Mouse (Mus musculus) embryonic facial prominence, embryonic 14.5 days (tissue): ENCODE measurements around the gene Mc3r. TPM values are rescaled to one million over a fixed set of nuclear protein-coding genes. Genes with fewer than 3 reads are reported as not detected.

ENCODE experiments used
- ATAC-seq: fragments of 200-750 bp; cut with Nextera tagmentation; 2 replicates; pipeline ENCODE4 v1.8.0; 2017; ENCODE audit warnings: low read depth, moderate number of reproducible peaks, moderate TSS enrichment
- DNase-seq: peaks from one replicate; pipeline ENCODE4 v3.0.0-alpha.2; 2015; ENCODE audit warnings: low spot score
- H3K27ac ChIP-seq: fragments of 300-500 bp; sonication (generic); replicated peaks from 2 replicates; pipeline ENCODE4 v1.5.1; 2014; ENCODE audit warnings: low read depth, mild to moderate bottlenecking, low read length, moderate library complexity
- H3K27me3 ChIP-seq: fragments of 300-500 bp; sonication (generic); replicated peaks from 2 replicates; pipeline ENCODE4 v1.6.1; 2014; ENCODE audit warnings: low read length; ENCODE audit not compliant: control insufficient read depth, insufficient read depth
- H3K36me3 ChIP-seq: fragments of 300-500 bp; sonication (generic); 2 replicates; pipeline ENCODE4 v1.6.1; 2014; ENCODE audit warnings: low read length, mixed read lengths; ENCODE audit not compliant: control insufficient read depth, insufficient read depth
- H3K4me1 ChIP-seq: fragments of 300-500 bp; sonication (generic); 2 replicates; pipeline ENCODE4 v1.6.1; 2014; ENCODE audit warnings: antibody characterized with exemption, low read length; ENCODE audit not compliant: control insufficient read depth, insufficient read depth
- H3K4me2 ChIP-seq: fragments of 300-500 bp; sonication (generic); 2 replicates; pipeline ENCODE4 v1.6.1; 2014; ENCODE audit warnings: low read depth, mild to moderate bottlenecking, low read length, moderate library complexity, mixed read lengths
- H3K4me3 ChIP-seq: fragments of 300-500 bp; sonication (generic); 2 replicates; pipeline ENCODE4 v1.5.1; 2014; ENCODE audit warnings: low read depth, mild to moderate bottlenecking, low read length
- H3K9ac ChIP-seq: fragments of 300-500 bp; sonication (generic); 2 replicates; pipeline ENCODE4 v1.6.1; 2014; ENCODE audit warnings: low read depth, mild to moderate bottlenecking, low read length, moderate library complexity, mixed read lengths
- H3K9me3 ChIP-seq: fragments of 300-500 bp; sonication (generic); 2 replicates; pipeline ENCODE4 v1.6.1; 2016; ENCODE audit warnings: low read length; ENCODE audit not compliant: control insufficient read depth
- WGBS: fragments of 180-500 bp; shearing (Covaris S2); extraction: QIAGEN DNeasy Blood & Tissue Kit; methylation state at CpG from one replicate; pipeline ENCODE4 v1.1.7; 2014; 5-methylcytosine and 5-hydroxymethylcytosine counted together
- polyA plus RNA-seq: library from polyadenylated mRNA; unstranded; fragments of >200 nt; fragmentation: Nextera tagmentation; extraction: Ambion mirVana; gene quantifications from 2 replicates; pipeline ENCODE4 v1.2.1, GENCODE M21; 2014

Mc3r gene
- polyA plus RNA-seq, 1 experiment from 2014 or later, result 0.10 TPM

DNA sequence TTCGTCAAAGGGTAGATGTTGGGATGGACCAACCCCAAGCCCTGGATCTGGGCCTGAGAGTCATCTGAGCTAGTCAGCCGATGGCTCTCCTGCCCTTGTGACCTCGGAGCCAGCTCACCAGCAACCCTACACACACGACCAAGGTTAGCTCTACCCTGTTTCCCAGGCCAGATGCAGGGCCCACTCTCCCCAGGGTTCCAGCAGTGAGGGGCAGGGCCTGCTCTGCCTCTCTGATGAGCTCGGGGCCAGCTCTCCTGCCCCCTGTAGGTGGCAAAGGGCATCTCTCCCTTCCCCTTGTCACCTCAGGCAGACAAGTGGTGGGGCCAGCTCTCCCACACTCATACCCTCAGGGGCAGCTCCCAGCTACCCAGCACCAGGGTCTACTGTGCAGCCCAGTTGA, 29.1 kb upstream of the Mc3r start:
- no peak overlapping the region for H3K9ac ChIP-seq
- no peak overlapping the region for H3K27ac ChIP-seq
- no peak overlapping the region for H3K4me3 ChIP-seq
- H3K9me3 ChIP-seq, result no peaks in the 10 kb centered on the region
- no peaks in the 10 kb centered on the region for H3K4me1 ChIP-seq
- H3K36me3 ChIP-seq, result no peaks in the 10 kb centered on the region
- DNase-seq, result no peak
- no peak for ATAC-seq
- no peak overlapping the region for H3K4me2 ChIP-seq
- H3K27me3 ChIP-seq, result no peaks in the 10 kb centered on the region
- 46% methylated on average over 5 of the region's 5 CpGs for WGBS

DNA sequence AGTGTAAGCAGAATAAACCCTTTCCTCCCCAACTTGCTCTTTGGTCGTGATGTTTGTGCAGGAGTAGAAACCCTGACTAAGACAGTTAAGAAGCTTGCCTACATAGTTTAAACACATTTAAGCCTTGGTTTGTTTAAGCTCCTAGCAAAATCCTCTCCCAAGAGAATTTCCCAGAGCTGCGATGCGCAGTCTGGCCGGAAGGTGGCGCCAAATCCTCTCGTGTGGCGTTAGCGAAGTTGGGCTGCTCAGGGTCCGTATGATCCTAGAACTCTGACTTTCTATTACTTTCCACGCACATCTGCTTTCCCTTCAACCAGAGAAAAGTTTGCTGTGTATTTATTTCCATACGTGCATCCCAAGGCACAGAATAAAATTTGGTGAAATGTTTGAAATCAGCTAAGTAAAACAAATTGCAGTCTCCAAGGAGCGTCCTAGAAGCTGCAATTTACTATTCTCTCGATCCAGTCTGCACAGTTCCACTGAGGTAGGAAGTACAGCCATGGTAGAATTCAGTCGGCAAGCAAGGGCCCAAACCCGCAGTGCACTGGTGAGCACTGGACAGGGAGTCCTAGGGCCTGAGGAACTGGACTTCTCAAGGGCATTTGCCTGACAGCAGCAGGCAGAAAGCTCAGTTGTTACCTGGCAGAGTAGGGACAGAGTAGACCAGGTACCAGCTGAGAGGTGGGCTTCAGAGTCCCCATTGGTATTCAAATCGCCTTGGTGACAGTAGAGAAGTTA, 26.5 kb upstream of the Mc3r start:
- H3K4me2 ChIP-seq, result no peak overlapping the region
- no peak overlapping the region for H3K27ac ChIP-seq
- peak; percentile 43 for DNase-seq
- no peaks in the 10 kb centered on the region for H3K9me3 ChIP-seq
- no peaks in the 10 kb centered on the region for H3K36me3 ChIP-seq
- H3K27me3 ChIP-seq, result no peaks in the 10 kb centered on the region
- H3K4me1 ChIP-seq, result no peaks in the 10 kb centered on the region
- ATAC-seq, result no peak
- 10% methylated on average over 16 of the region's 16 CpGs for WGBS
- H3K4me3 ChIP-seq, result no peak overlapping the region
- H3K9ac ChIP-seq, result no peak overlapping the region

GRCm38 (mm10) chr2:172222394-172222785, 25.9 kb upstream of the Mc3r start:
- ATAC-seq, result no peak
- Histone ChIP-seq H3K4me2 (no peak overlapping the region), H3K4me3 (no peak overlapping the region), H3K9me3 (no peaks in the 10 kb centered on the region), H3K9ac (no peak overlapping the region), H3K27me3 (no peaks in the 10 kb centered on the region), H3K4me1 (no peaks in the 10 kb centered on the region), H3K36me3 (no peaks in the 10 kb centered on the region), H3K27ac (no peak overlapping the region)
- 14% methylated on average over 5 of the region's 6 CpGs for WGBS
- no peak for DNase-seq

DNA sequence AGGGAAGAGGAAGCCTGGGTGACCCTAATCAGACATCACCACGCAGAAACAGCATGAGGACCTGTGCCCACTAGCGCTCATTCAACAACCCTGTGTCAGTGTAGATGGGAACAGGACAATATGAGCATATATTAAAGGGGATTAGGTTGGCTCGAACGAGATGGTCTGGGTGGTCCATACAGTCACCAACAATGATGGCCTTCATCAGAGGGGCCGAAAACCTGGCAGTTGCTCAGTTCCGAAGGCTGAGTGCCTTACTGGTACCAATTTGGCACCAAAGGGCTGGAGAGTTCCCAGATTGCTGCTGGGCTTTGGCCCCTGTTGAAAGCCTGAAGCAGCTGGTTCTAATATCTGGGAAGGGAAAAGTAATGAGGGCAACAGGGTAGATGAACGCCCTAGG, 25.4 kb upstream of the Mc3r start:
- ATAC-seq, result no peak
- no peaks in the 10 kb centered on the region for H3K36me3 ChIP-seq
- no peak overlapping the region for H3K27ac ChIP-seq
- no peaks in the 10 kb centered on the region for H3K4me1 ChIP-seq
- H3K9me3 ChIP-seq, result no peaks in the 10 kb centered on the region
- no peak overlapping the region for H3K4me2 ChIP-seq
- no peak overlapping the region for H3K4me3 ChIP-seq
- no peaks in the 10 kb centered on the region for H3K27me3 ChIP-seq
- 68% methylated on average over 7 of the region's 7 CpGs for WGBS
- no peak overlapping the region for H3K9ac ChIP-seq
- DNase-seq, result no peak

- DNase-seq, result no peak
- ATAC-seq, result no peak
Measured at GRCm38 (mm10) chr2:172223451-172224200, 24.7 kb upstream of the Mc3r start.

DNA sequence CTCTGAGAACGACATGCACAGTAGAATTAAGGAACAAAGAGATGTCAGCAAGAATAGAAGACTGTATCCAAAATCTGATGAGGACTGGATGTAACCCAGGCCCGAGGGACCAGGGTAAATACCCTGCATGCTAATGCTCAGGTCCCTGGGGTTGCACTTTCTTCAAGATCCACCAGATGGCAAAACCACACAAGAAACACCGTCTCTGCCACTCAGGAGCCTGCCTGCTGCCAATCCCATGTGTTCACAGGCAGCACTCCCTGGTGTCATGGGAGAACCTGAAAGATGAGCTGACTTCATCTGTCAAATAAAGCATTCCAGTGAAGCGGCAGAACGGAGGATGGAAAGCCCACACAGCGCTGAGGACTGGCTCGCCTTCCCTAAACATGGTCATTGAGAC, 21.3 kb upstream of the Mc3r start:
- Histone ChIP-seq H3K4me2 (no peak overlapping the region), H3K9me3 (no peaks in the 10 kb centered on the region), H3K4me1 (no peaks in the 10 kb centered on the region), H3K27ac (no peak overlapping the region), H3K4me3 (no peak overlapping the region), H3K27me3 (no peaks in the 10 kb centered on the region), H3K9ac (no peak overlapping the region), H3K36me3 (no peaks in the 10 kb centered on the region)
- DNase-seq (peak; percentile 82), ATAC-seq (peak; percentile 44; the same call in 1 of the 2 replicates)
- 32% methylated on average over 7 of the region's 7 CpGs for WGBS

More at GRCm38 (mm10) chr2:172223451-172224200, 24.7 kb upstream of the Mc3r start:
- 87% methylated on average over 8 of the region's 8 CpGs for WGBS
- Histone ChIP-seq H3K9ac (no peak overlapping the region), H3K4me2 (no peak overlapping the region), H3K36me3 (no peaks in the 10 kb centered on the region), H3K4me1 (no peaks in the 10 kb centered on the region), H3K4me3 (no peak overlapping the region), H3K9me3 (no peaks in the 10 kb centered on the region), H3K27ac (no peak overlapping the region), H3K27me3 (no peaks in the 10 kb centered on the region)

- WGBS, result 96% methylated on average over 3 of the region's 3 CpGs
- no peak overlapping the region for H3K4me3 ChIP-seq
- no peaks in the 10 kb centered on the region for H3K27me3 ChIP-seq
- no peaks in the 10 kb centered on the region for H3K36me3 ChIP-seq
- DNase-seq (no peak), ATAC-seq (no peak)
- H3K9ac ChIP-seq, result no peak overlapping the region
- no peaks in the 10 kb centered on the region for H3K4me1 ChIP-seq
- H3K27ac ChIP-seq, result no peak overlapping the region
- H3K4me2 ChIP-seq, result no peak overlapping the region
- H3K9me3 ChIP-seq, result no peaks in the 10 kb centered on the region
Measured at GRCm38 (mm10) chr2:172227808-172228207, 20.5 kb upstream of the Mc3r start.

DNA sequence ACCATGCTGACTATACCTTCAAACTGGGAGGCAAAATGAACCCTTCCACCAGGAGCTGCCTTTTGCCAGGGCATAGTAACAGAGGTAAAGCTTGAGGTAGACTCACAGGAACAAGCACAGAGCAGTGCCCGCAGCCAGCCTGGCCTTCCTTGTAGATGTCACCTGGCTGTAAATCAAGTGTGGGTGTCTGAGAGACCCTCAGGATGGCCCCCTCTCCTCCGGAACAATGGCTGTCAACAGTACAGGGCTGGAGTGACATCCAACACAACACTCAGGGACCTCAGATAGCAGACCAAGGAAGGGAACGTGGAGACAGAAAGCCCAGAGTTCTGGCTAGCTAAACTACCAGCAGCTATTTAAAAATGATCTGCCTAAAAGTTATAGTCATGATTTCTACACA, 19.1 kb upstream of the Mc3r start:
- no peak for ATAC-seq
- Histone ChIP-seq H3K27me3 (no peaks in the 10 kb centered on the region), H3K4me2 (no peak overlapping the region), H3K27ac (no peak overlapping the region), H3K9ac (no peak overlapping the region), H3K36me3 (no peaks in the 10 kb centered on the region), H3K9me3 (no peaks in the 10 kb centered on the region), H3K4me1 (no peaks in the 10 kb centered on the region), H3K4me3 (no peak overlapping the region)
- no peak for DNase-seq
- WGBS, result 67% methylated on average over 3 of the region's 3 CpGs

DNA sequence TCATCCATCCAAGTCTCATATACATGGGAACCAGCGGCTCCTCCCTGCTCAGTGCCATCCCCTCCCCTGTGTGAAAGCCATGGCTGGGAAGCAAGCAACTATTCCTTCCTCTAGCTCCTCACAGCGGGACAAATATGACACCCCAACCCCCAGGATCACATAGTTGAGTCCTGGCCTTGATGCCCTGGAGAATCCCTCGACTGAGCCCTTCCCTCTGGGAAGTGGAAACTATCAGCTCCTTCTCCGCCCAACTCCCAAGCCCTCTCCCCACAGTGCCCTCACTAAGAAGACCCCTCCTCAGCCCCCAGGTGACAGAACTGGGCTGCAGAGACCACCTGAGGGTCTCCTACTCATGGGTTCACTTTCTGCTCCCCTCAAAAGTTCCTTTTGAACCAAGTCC, 18.2 kb upstream of the Mc3r start:
- Histone ChIP-seq H3K36me3 (no peaks in the 10 kb centered on the region), H3K4me1 (no peaks in the 10 kb centered on the region), H3K9ac (no peak overlapping the region), H3K9me3 (no peaks in the 10 kb centered on the region), H3K27ac (no peak overlapping the region), H3K4me2 (no peak overlapping the region), H3K27me3 (no peaks in the 10 kb centered on the region), H3K4me3 (no peak overlapping the region)
- DNase-seq (no peak), ATAC-seq (no peak)
- WGBS, result 53% methylated on average over 4 of the region's 4 CpGs
